Comparison of ENCODE assay signal across 8 mouse cellular contexts in the genomic region with DNA sequence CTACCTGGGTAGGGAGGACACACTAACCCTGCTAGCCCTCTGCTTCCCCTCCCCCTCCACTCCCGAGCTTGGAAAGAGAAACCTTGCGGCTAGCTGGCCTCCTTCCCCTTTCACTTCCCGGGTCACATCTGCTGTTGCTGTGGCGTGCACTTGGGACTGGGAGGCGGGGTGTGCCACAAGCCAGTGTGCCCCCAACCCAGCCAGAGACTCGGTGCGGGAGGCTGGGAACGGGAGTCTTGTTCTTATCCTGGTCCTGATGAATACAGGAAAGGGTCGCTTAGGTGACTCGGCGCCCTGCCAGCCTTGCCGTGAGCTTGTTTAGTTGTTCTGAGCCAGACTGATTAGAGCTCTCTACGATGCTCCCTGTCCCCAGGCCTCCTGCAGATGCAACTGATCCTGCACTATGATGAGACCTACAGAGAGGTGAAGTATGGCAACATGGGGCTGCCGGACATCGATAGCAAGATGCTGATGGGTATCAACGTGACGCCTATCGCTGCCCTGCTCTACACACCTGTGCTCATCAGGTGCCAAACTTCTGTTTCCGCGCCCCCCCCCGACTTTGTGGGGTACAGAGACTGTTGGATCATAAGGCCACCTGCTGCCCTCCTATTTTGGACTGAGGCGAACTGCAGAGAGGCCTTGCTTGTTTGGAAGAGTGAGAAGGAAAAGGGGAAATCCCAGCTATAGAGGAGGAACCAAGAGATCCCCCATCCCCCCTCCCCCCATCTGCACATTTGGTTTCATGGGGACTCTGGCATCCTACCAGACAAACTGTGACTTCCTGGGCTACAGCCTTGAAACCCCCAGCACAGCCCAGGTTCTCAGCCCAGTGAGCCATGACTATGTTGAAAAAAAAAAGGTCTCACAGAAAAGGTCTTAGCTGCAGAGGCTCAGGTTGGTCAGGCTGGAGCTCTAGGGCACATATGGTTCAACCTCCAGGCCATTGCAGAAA. TPM values are rescaled to one million over a fixed set of nuclear protein-coding genes. Genes with fewer than 3 reads are reported as not detected.
DNase-seq lines count a peak whose midpoint lies in the region; ATAC-seq lines count a peak whose summit lies in the region.

No protein-coding gene starts in this region.

- 6% methylated on average over 22 of the region's 22 CpGs for WGBS in embryonic facial prominence, embryonic 13.5 days
- WGBS in heart, embryonic 16.5 days, result 6% methylated on average over 22 of the region's 22 CpGs
- under 1% methylated on average over 22 of the region's 22 CpGs for WGBS in macrophage (ENCODE audit: missing documents)

- H3K4me1 ChIP-seq in embryonic facial prominence, embryonic 13.5 days, result peaks cover 15% of the 10 kb centered on the region
- peaks cover 9% of the 10 kb centered on the region for H3K4me1 ChIP-seq in heart, embryonic 16.5 days (ENCODE audit: control insufficient read depth, insufficient read depth, low read length)

- peak overlapping the region; percentile 90 for H3K4me2 ChIP-seq in embryonic facial prominence, embryonic 13.5 days
- H3K4me2 ChIP-seq in heart, embryonic 16.5 days (ENCODE audit: low read depth, low read length), result peak overlapping the region; percentile 98

- no peaks in the 10 kb centered on the region for H3K9me3 ChIP-seq in embryonic facial prominence, embryonic 13.5 days
- H3K9me3 ChIP-seq in heart, embryonic 16.5 days (replicated peaks; ENCODE audit: control insufficient read depth, low read length), result no peaks in the 10 kb centered on the region

- H3K9ac ChIP-seq in embryonic facial prominence, embryonic 13.5 days, result peak overlapping the region; percentile 72
- peak overlapping the region; percentile 79 for H3K9ac ChIP-seq in heart, embryonic 16.5 days (ENCODE audit: low read length)

- ATAC-seq in CD4-positive, CD25-positive, alpha-beta regulatory T cell, adult 4 months, result peak; percentile 59
- no peak for ATAC-seq in embryonic facial prominence, embryonic 13.5 days (ENCODE audit: insufficient number of reproducible peaks, insufficient read depth, low FRiP score, low TSS enrichment, low read depth)
- ATAC-seq in heart, embryonic 16.5 days (replicated peaks; ENCODE audit: extremely low read depth, insufficient read depth, low FRiP score), result peak; percentile 31; the same call in 1 of the 2 replicates

- H3K27ac ChIP-seq in embryonic facial prominence, embryonic 13.5 days, result no peak overlapping the region
- peak overlapping the region; percentile 59 for H3K27ac ChIP-seq in heart, embryonic 16.5 days (ENCODE audit: low read length)
- H3K27ac ChIP-seq in macrophage, result peak overlapping the region; percentile 99

- H3K27me3 ChIP-seq in embryonic facial prominence, embryonic 13.5 days, result no peaks in the 10 kb centered on the region
- no peaks in the 10 kb centered on the region for H3K27me3 ChIP-seq in heart, embryonic 16.5 days (ENCODE audit: control insufficient read depth, insufficient read depth, low read length)

- DNase-seq in adipocyte (ENCODE audit: low spot score), result peak; percentile 45
- peak; percentile 78 for DNase-seq in kidney, postnatal 10 days
- DNase-seq in skeletal muscle tissue, adult 2 months (ENCODE audit: low read depth, low spot score), result peak; percentile 62
- DNase-seq in layer of hippocampus, postnatal 25 days (ENCODE audit: extremely low spot score in 1 of 2, low spot score in 1 of 2), result no peak

- H3K4me3 ChIP-seq in embryonic facial prominence, embryonic 13.5 days, result peak overlapping the region; percentile 53
- H3K4me3 ChIP-seq in heart, embryonic 16.5 days (ENCODE audit: low read length), result peak overlapping the region; percentile 73
- H3K4me3 ChIP-seq in macrophage (ENCODE audit: inconsistent target), result peak overlapping the region; percentile 90

- no peaks in the 10 kb centered on the region for H3K36me3 ChIP-seq in embryonic facial prominence, embryonic 13.5 days
- no peaks in the 10 kb centered on the region for H3K36me3 ChIP-seq in heart, embryonic 16.5 days (ENCODE audit: control insufficient read depth, insufficient read depth)
- peaks cover 19% of the 10 kb centered on the region; the same call in 1 of the 2 replicates for H3K36me3 ChIP-seq in macrophage (ENCODE audit: inconsistent target)

- peaks cover 61% of the 10 kb centered on the region for H3K79me2 ChIP-seq in macrophage (ENCODE audit: inconsistent target)

RNA-seq across cellular contexts. Expression of a gene that starts 1.2 kb away (rescaled TPM):
- 10 to 100 TPM; 20.8 to 54.2 TPM for polyA plus RNA-seq in CD4-positive, CD25-positive, alpha-beta regulatory T cell, adult 4 months (2017; shearing (Covaris generic))
- polyA plus RNA-seq in embryonic facial prominence, embryonic 13.5 days (2015; fragmentation: Nextera tagmentation; extraction: Ambion mirVana), result 15.8 and 16.6 TPM in 2 replicates
- polyA plus RNA-seq in heart, embryonic 16.5 days (2015; fragmentation: Nextera tagmentation; extraction: Ambion mirVana), result 19.8 TPM in 2 replicates
- total RNA-seq in macrophage (2018; cell fraction: chromatin; rRNA removed), result 1,000 to 10,000 TPM in 8 of 26 experiments, 100 to 1,000 TPM in 18; 216 to 1,289 (median 786) TPM
- total RNA-seq in macrophage (2018; cell fraction: cytosol; rRNA removed), result 1,000 to 10,000 TPM in 1 of 26 experiments, 100 to 1,000 TPM in 25; 460 to 1,074 (median 715) TPM
- 1,000 to 10,000 TPM in 15 of 26 experiments, 100 to 1,000 TPM in 11; 504 to 1,525 (median 1,073) TPM for total RNA-seq in macrophage (2018; cell fraction: nucleus; rRNA removed)
- 421 to 814 TPM (median 651 TPM) in 3 replicates for polyA plus RNA-seq in macrophage (2018)
- total RNA-seq in layer of hippocampus, postnatal 25 days (2021), result 10 to 100 TPM; 16.7 to 20.6 TPM

RNA-seq across cellular contexts. Expression of a gene that starts 6.6 kb away (rescaled TPM):
- polyA plus RNA-seq in CD4-positive, CD25-positive, alpha-beta regulatory T cell, adult 4 months (2017; shearing (Covaris generic)), result under 1 TPM in 1 of 2 experiments, not detected in 1; 0.85 TPM
- polyA plus RNA-seq in embryonic facial prominence, embryonic 13.5 days (2015; fragmentation: Nextera tagmentation; extraction: Ambion mirVana), result 1.6 and 1.7 TPM in 2 replicates
- 2.6 and 3.7 TPM in 2 replicates for polyA plus RNA-seq in heart, embryonic 16.5 days (2015; fragmentation: Nextera tagmentation; extraction: Ambion mirVana)
- 10 to 100 TPM in 22 of 26 experiments, 1 to 10 TPM in 4; 6.7 to 54.0 (median 33.8) TPM for total RNA-seq in macrophage (2018; cell fraction: chromatin; rRNA removed)
- 10 to 100 TPM; 53.2 to 92.7 (median 74.8) TPM for total RNA-seq in macrophage (2018; cell fraction: cytosol; rRNA removed)
- total RNA-seq in macrophage (2018; cell fraction: nucleus; rRNA removed), result 10 to 100 TPM; 15.3 to 80.6 (median 43.0) TPM
- 57.7 to 77.8 TPM (median 67.9 TPM) in 3 replicates for polyA plus RNA-seq in macrophage (2018)
- total RNA-seq in layer of hippocampus, postnatal 25 days (2021), result 1 to 10 TPM; 3.5 to 4.4 TPM

RNA-seq across cellular contexts. Expression of a gene that starts 22.3 kb away (rescaled TPM):
- not detected for polyA plus RNA-seq in CD4-positive, CD25-positive, alpha-beta regulatory T cell, adult 4 months (2017; shearing (Covaris generic))
- 0.24 TPM in 1 of 2 replicates, not detected in the other for polyA plus RNA-seq in embryonic facial prominence, embryonic 13.5 days (2015; fragmentation: Nextera tagmentation; extraction: Ambion mirVana)
- not detected in 2 replicates for polyA plus RNA-seq in heart, embryonic 16.5 days (2015; fragmentation: Nextera tagmentation; extraction: Ambion mirVana)
- under 1 TPM in 1 of 26 experiments, not detected in 25; 0.29 TPM for total RNA-seq in macrophage (2018; cell fraction: chromatin; rRNA removed)
- not detected for total RNA-seq in macrophage (2018; cell fraction: cytosol; rRNA removed)
- under 1 TPM in 1 of 26 experiments, not detected in 25; 0.69 TPM for total RNA-seq in macrophage (2018; cell fraction: nucleus; rRNA removed)
- polyA plus RNA-seq in macrophage (2018), result not detected in 3 replicates
- not detected for total RNA-seq in layer of hippocampus, postnatal 25 days (2021)

RNA-seq across cellular contexts. Expression of a gene that starts 23.6 kb away (rescaled TPM):
- polyA plus RNA-seq in CD4-positive, CD25-positive, alpha-beta regulatory T cell, adult 4 months (2017; shearing (Covaris generic)), result 100 to 1,000 TPM; 219 to 234 TPM
- 258 and 278 TPM in 2 replicates for polyA plus RNA-seq in embryonic facial prominence, embryonic 13.5 days (2015; fragmentation: Nextera tagmentation; extraction: Ambion mirVana)
- 466 and 487 TPM in 2 replicates for polyA plus RNA-seq in heart, embryonic 16.5 days (2015; fragmentation: Nextera tagmentation; extraction: Ambion mirVana)
- total RNA-seq in macrophage (2018; cell fraction: chromatin; rRNA removed), result 10 to 100 TPM in 13 of 26 experiments, 1 to 10 TPM in 13; 3.0 to 21.4 (median 9.9) TPM
- total RNA-seq in macrophage (2018; cell fraction: cytosol; rRNA removed), result 10 to 100 TPM; 59.2 to 98.0 (median 81.8) TPM
- total RNA-seq in macrophage (2018; cell fraction: nucleus; rRNA removed), result 10 to 100 TPM in 22 of 26 experiments, 1 to 10 TPM in 4; 7.7 to 35.0 (median 19.8) TPM
- 65.9 to 103 TPM (median 95.7 TPM) in 3 replicates for polyA plus RNA-seq in macrophage (2018)
- total RNA-seq in layer of hippocampus, postnatal 25 days (2021), result 100 to 1,000 TPM; 134 to 151 TPM

RNA-seq across cellular contexts. Expression of a gene that starts 29.2 kb away (rescaled TPM):
- 100 to 1,000 TPM in 1 of 2 experiments, 10 to 100 TPM in 1; 51.3 to 100 TPM for polyA plus RNA-seq in CD4-positive, CD25-positive, alpha-beta regulatory T cell, adult 4 months (2017; shearing (Covaris generic))
- polyA plus RNA-seq in embryonic facial prominence, embryonic 13.5 days (2015; fragmentation: Nextera tagmentation; extraction: Ambion mirVana), result 53.7 and 58.0 TPM in 2 replicates
- 31.0 and 32.3 TPM in 2 replicates for polyA plus RNA-seq in heart, embryonic 16.5 days (2015; fragmentation: Nextera tagmentation; extraction: Ambion mirVana)
- total RNA-seq in macrophage (2018; cell fraction: chromatin; rRNA removed), result 1,000 to 10,000 TPM; 2,108 to 6,099 (median 4,045) TPM
- total RNA-seq in macrophage (2018; cell fraction: cytosol; rRNA removed), result 100 to 1,000 TPM; 327 to 726 (median 484) TPM
- 1,000 to 10,000 TPM; 1,431 to 3,048 (median 2,231) TPM for total RNA-seq in macrophage (2018; cell fraction: nucleus; rRNA removed)
- polyA plus RNA-seq in macrophage (2018), result 359 to 665 TPM (median 410 TPM) in 3 replicates
- total RNA-seq in layer of hippocampus, postnatal 25 days (2021), result 10 to 100 TPM; 17.3 to 21.5 TPM

Comparison
In these comparisons a context has a peak if more than half of its experiments do, and no peak if none do; other contexts are left out.
1. DNase-seq: peak in adipocyte (single experiment), kidney, postnatal 10 days (single experiment) and skeletal muscle tissue, adult 2 months (single experiment); none in layer of hippocampus, postnatal 25 days (0 of 2).
2. RNA of a gene that starts 6.6 kb away (polyA plus RNA-seq): 57.7 to 77.8 TPM in macrophage; 2.6 to 3.7 TPM in heart, embryonic 16.5 days, 1.6 to 1.7 TPM in embryonic facial prominence, embryonic 13.5 days and 0.85 TPM in CD4-positive, CD25-positive, alpha-beta regulatory T cell, adult 4 months; every median in the first group is over 10 times any median in the second.
3. Peak in every context shown above with its lines, with median percentiles within 50 percentile points of each other: H3K4me3 ChIP-seq.